Mouse (Mus musculus) liver, embryonic 12.5 days (tissue): ENCODE measurements around the gene Cdk14. TPM values are rescaled to one million over a fixed set of nuclear protein-coding genes. Genes with fewer than 3 reads are reported as not detected.
"Not testable (repeated sequence)": the region's sequence is repeated elsewhere in the genome, so short reads cannot be mapped to it uniquely, and the experiment has no call there.

Source experiments
- ATAC-seq: fragments of 200-750 bp; cut with Nextera tagmentation; 2 replicates; pipeline ENCODE4 v1.8.0; 2017; ENCODE audit warnings: moderate number of reproducible peaks, mild to moderate bottlenecking, moderate library complexity
- H3K27ac ChIP-seq: fragments of 300-500 bp; sonication (generic); 2 replicates; pipeline ENCODE4 v1.5.1; 2016; ENCODE audit warnings: mild to moderate bottlenecking
- H3K27me3 ChIP-seq: fragments of 300-500 bp; sonication (generic); replicated peaks from 2 replicates; pipeline ENCODE4 v1.6.1; 2016; ENCODE audit warnings: mild to moderate bottlenecking, moderate library complexity
- H3K36me3 ChIP-seq: fragments of 300-500 bp; sonication (generic); 2 replicates; pipeline ENCODE4 v1.6.1; 2016; ENCODE audit warnings: mild to moderate bottlenecking, moderate library complexity
- H3K4me1 ChIP-seq: fragments of 300-500 bp; sonication (generic); 2 replicates; pipeline ENCODE4 v1.6.1; 2016
- H3K4me2 ChIP-seq: fragments of 300-500 bp; sonication (generic); 2 replicates; pipeline ENCODE4 v1.6.1; 2016; ENCODE audit warnings: mild to moderate bottlenecking, moderate library complexity
- H3K4me3 ChIP-seq: fragments of 300-500 bp; sonication (generic); 2 replicates; pipeline ENCODE4 v1.5.1; 2016; ENCODE audit warnings: mild to moderate bottlenecking, moderate library complexity
- H3K9ac ChIP-seq: fragments of 300-500 bp; sonication (generic); 2 replicates; pipeline ENCODE4 v1.6.1; 2016; ENCODE audit warnings: mild to moderate bottlenecking, moderate library complexity
- H3K9me3 ChIP-seq: fragments of 300-500 bp; sonication (generic); replicated peaks from 2 replicates; pipeline ENCODE4 v1.6.1; 2016; ENCODE audit warnings: mild to moderate bottlenecking, moderate library complexity
- WGBS: fragments of 180-500 bp; shearing (Covaris S2); methylation state at CpG from one replicate; pipeline ENCODE4 v1.1.7; 2016; ENCODE audit not compliant: insufficient replicate concordance; 5-methylcytosine and 5-hydroxymethylcytosine counted together
- polyA plus RNA-seq: library from polyadenylated mRNA; unstranded; fragments of >200 nt; fragmentation: Nextera tagmentation; extraction: Ambion mirVana; gene quantifications from 2 replicates; pipeline ENCODE4 v1.2.1, GENCODE M21; 2016

Cdk14 gene
- polyA plus RNA-seq, 1 experiment from 2014 or later = 3.4 TPM

DNA sequence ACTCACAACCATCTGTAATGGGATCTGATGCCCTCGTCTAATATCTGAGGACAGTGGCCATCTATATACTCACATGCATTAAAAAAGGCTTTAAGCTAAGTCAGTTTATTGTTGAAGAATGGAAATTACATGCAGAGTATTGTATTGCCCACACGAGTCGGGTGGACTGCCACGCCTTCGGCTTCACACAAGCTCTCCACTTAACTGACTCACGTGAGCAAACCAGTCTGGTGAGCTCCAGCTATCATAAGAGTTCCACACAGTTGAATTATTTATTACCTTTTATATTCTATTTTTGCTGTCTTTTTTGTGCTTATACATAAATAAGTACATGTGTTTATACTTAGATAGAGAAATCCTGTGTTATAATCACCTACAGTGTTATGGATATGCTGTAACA lies 495.2 kb downstream of the Cdk14 start:
- Histone ChIP-seq H3K4me2 (no peak overlapping the region), H3K9ac (no peak overlapping the region), H3K9me3 (no peaks in the 10 kb centered on the region), H3K27me3 (no peaks in the 10 kb centered on the region), H3K36me3 (no peaks in the 10 kb centered on the region), H3K27ac (no peak overlapping the region), H3K4me1 (no peaks in the 10 kb centered on the region), H3K4me3 (no peak overlapping the region)
- no peak for ATAC-seq
- WGBS = 79% methylated on average over 6 of the region's 6 CpGs

DNA sequence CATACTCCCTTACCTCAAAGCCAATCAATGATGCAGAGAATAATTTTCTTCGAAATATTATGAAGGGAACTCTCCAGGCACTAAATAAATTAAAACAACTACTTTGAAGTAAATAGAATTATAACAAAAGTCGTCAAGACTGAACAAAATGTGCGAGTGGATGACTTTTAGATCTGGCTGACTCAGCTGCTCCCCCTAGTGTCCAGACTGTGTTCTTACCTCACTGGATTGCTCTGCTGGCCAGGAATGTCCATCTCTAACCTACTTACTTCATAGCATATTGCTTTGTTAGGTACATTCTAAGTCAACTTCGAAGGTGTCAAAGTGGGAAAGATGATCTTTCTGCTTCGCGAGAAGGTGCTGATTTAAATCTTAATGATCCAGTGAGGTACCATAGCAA lies 501.7 kb downstream of the Cdk14 start:
- Histone ChIP-seq H3K9ac (no peak overlapping the region), H3K9me3 (no peaks in the 10 kb centered on the region), H3K4me1 (no peaks in the 10 kb centered on the region), H3K27ac (no peak overlapping the region), H3K4me3 (no peak overlapping the region), H3K27me3 (no peaks in the 10 kb centered on the region), H3K4me2 (no peak overlapping the region), H3K36me3 (no peaks in the 10 kb centered on the region)
- ATAC-seq = no peak
- 11% methylated on average over 6 of the region's 6 CpGs for WGBS

DNA sequence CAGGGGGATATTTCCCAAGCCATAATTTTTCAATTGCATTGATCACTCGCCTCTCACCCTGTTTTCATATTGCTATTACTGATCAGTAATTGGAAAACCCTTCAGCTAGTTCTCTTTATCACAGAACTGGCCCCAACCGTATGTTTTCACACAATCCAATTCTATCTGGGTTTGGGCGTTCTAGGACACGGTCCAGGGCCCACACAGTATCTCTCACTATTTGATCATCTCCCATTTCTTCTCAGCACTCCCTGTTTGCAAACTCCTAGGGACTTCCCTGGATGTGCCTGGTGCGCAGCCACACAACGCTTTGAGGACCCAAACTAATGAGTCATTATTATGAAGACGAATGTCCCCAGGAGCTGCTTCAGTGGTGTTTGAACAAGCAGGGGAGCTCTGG lies 502.4 kb downstream of the Cdk14 start:
- Histone ChIP-seq H3K4me1 (no peaks in the 10 kb centered on the region), H3K4me3 (no peak overlapping the region), H3K4me2 (no peak overlapping the region), H3K27ac (no peak overlapping the region), H3K9me3 (no peaks in the 10 kb centered on the region), H3K27me3 (no peaks in the 10 kb centered on the region), H3K9ac (no peak overlapping the region), H3K36me3 (no peaks in the 10 kb centered on the region)
- no peak for ATAC-seq
- 66% methylated on average over 7 of the region's 7 CpGs for WGBS

GRCm38 (mm10) chr5:4917274-4917673 lies 502.8 kb downstream of the Cdk14 start:
- WGBS = 52% methylated on average over 4 of the region's 4 CpGs
- Histone ChIP-seq H3K4me1 (no peaks in the 10 kb centered on the region), H3K36me3 (no peaks in the 10 kb centered on the region), H3K9me3 (no peaks in the 10 kb centered on the region), H3K27ac (no peak overlapping the region), H3K9ac (no peak overlapping the region), H3K4me3 (no peak overlapping the region), H3K4me2 (no peak overlapping the region), H3K27me3 (no peaks in the 10 kb centered on the region)
- ATAC-seq = no peak

DNA sequence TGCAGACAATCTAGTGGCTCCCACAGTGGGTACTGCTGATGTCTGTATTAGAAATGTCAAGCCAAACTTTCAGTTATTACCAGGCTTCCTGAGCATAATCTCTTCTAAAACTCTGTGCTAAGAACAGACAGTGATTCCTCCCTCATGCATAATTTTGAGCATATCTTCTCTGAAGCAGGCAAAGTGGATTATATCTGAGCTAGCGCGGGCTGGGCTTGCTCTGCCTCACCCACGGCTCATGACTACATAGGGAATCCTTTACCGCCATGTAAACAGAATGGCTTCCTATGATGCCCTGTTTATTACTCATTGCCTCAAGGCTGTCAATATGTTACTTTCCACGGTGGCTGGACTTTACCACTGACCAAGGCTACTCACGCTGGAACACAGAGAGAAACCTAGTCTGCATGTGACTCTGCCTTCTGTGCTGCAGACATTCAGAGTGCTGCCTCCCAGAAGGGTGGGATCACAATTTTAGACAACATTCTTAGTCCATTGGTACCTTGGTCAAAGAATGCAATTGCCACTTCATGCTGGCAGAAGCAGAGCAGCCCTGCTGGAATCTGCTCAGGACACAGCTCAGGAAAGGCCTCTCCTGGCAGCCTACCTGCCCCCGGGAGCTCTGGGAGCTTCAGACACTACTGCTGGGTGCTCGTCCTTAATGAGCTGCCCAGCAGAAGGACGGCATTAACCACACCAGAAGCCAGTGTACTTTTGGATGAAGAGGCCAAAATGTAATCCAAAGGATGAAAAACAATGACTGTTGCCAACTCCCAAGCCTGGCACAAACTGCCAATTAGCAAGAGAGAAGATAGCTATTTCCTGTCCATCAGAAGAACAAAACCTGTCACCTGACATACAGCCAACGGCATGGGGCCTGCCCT lies 503.5 kb downstream of the Cdk14 start:
- ATAC-seq = no peak
- Histone ChIP-seq H3K9me3 (no peaks in the 10 kb centered on the region), H3K9ac (no peak overlapping the region), H3K27ac (no peak overlapping the region), H3K36me3 (no peaks in the 10 kb centered on the region), H3K4me2 (no peak overlapping the region), H3K4me1 (no peaks in the 10 kb centered on the region), H3K27me3 (no peaks in the 10 kb centered on the region), H3K4me3 (no peak overlapping the region)
- WGBS = 64% methylated on average over 10 of the region's 10 CpGs

DNA sequence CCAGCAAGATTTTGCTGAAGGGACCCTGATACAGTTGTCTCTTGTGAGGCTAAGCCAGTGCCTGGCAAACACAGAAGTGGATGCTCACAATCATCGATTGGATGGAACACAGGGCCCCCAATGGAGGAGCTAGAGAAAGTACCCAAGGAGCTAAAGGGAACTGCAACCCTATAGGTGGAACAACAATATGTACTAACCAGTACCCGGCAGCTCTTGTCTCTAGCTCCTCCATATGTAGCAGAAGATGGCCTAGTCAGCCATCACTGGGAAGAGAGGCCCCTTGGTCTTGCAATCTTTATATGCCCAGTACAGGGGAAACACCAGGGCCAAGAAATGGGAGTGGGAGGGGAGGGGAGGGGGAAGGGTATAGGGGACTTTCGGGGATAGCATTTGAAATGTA lies 515.2 kb downstream of the Cdk14 start:
- not testable (repeated sequence) for H3K9ac ChIP-seq, H3K27ac ChIP-seq, ATAC-seq, H3K9me3 ChIP-seq, H3K27me3 ChIP-seq, H3K4me3 ChIP-seq, H3K4me1 ChIP-seq, H3K4me2 ChIP-seq, H3K36me3 ChIP-seq
- WGBS = 57% methylated on average over 3 of the region's 3 CpGs

DNA sequence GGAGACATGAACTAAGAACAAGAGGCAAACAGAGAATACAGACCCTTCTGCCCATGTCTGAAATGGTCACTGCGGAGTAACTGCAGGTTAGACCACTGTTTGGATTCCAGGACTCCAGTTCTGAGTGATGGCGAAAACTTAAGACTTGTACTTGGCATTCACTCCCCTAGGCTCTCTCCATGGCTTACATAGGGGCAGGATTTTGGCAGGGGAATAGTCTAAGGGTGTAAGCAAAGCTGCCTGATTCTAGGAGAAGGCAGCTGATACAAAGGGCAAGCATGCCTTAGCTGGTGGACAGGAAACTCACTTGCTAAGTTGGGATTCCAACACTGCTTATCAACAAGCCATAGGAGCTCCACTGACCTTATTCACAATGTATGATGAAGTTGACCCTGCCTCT lies 521.9 kb downstream of the Cdk14 start:
- ATAC-seq = no peak
- WGBS = 67% methylated on average over 2 of the region's 2 CpGs

GRCm38 (mm10) chr5:4894988-4895387 lies 525.1 kb downstream of the Cdk14 start:
- ATAC-seq = no peak
- Histone ChIP-seq H3K36me3 (no peaks in the 10 kb centered on the region), H3K27ac (no peak overlapping the region), H3K4me3 (no peak overlapping the region), H3K4me1 (no peaks in the 10 kb centered on the region), H3K27me3 (no peaks in the 10 kb centered on the region), H3K4me2 (no peak overlapping the region), H3K9me3 (no peaks in the 10 kb centered on the region), H3K9ac (no peak overlapping the region)
- 61% methylated on average over 3 of the region's 3 CpGs for WGBS

More for the DNA sequence above, 521.9 kb downstream of the Cdk14 start:
- no peak overlapping the region for H3K9ac ChIP-seq
- H3K4me3 ChIP-seq = no peak overlapping the region
- H3K4me1 ChIP-seq = no peaks in the 10 kb centered on the region
- no peaks in the 10 kb centered on the region for H3K9me3 ChIP-seq
- no peaks in the 10 kb centered on the region for H3K27me3 ChIP-seq
- H3K36me3 ChIP-seq = no peaks in the 10 kb centered on the region
- no peak overlapping the region for H3K4me2 ChIP-seq
- H3K27ac ChIP-seq = no peak overlapping the region

DNA sequence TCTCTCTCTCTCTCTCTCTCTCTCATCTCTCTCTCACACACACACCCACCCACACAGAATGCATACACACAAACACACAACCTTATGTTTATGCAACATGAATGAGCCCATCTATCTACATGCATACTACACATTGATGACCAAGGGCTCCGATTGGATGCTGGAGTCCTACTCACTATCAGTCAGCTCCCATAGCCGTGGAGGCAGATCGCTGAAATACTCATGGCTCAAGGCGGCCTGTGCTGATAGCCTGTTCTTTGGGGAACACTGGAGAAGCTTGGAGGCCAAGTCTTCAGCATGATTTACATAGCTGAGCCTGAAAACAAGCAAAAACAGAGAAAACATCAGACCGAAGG lies 526.3 kb downstream of the Cdk14 start:
- Histone ChIP-seq H3K36me3 (no peaks in the 10 kb centered on the region), H3K9me3 (no peaks in the 10 kb centered on the region), H3K9ac (no peak overlapping the region), H3K27me3 (no peaks in the 10 kb centered on the region), H3K4me1 (no peaks in the 10 kb centered on the region), H3K4me2 (no peak overlapping the region), H3K27ac (no peak overlapping the region), H3K4me3 (no peak overlapping the region)
- ATAC-seq = no peak
- 71% methylated on average over 5 of the region's 5 CpGs for WGBS

DNA sequence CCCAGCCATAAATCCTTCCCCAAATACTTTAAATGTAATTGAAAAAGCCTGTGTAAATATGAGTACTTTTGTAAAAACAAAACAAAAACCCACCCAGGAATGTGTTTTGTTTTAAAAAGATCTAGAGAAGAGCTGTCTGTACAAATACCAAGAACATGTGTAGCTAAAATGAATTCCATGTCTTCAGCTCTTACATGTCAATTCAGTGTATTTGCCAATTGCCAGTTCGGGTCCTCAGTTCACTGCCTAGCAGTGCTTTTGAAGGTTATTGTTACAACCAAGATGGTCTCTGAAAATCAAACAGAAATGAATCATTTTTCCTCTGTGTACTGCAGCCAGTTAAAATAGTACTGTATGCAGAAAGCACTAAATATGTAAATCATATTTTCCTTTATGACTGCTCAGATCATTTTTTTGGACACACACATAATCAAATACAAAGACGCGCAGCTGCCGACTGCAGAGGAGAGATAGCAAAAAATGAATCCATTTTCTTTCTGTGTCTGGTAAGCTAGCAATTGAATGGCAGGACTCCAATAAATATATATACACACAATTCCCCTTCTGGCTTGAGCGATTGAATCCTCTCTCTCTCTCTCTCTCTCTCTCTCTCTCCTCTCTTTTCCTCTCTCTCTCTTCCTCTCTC lies 526.8 kb downstream of the Cdk14 start:
- 66% methylated on average over 5 of the region's 5 CpGs for WGBS
- H3K4me1 ChIP-seq = no peaks in the 10 kb centered on the region

GRCm38 (mm10) chr5:4892734-4893133 lies 527.4 kb downstream of the Cdk14 start:
- no peaks in the 10 kb centered on the region for H3K36me3 ChIP-seq

More for the DNA sequence above, 526.8 kb downstream of the Cdk14 start:
- ATAC-seq = no peak
- H3K9me3 ChIP-seq = no peaks in the 10 kb centered on the region
- H3K27me3 ChIP-seq = no peaks in the 10 kb centered on the region
- H3K4me3 ChIP-seq = no peak overlapping the region
- no peak overlapping the region for H3K9ac ChIP-seq
- H3K27ac ChIP-seq = no peak overlapping the region
- no peak overlapping the region for H3K4me2 ChIP-seq
- H3K36me3 ChIP-seq = no peaks in the 10 kb centered on the region

GRCm38 (mm10) chr5:4891862-4892704 lies 528.0 kb downstream of the Cdk14 start:
- no peaks in the 10 kb centered on the region for H3K4me1 ChIP-seq
- H3K36me3 ChIP-seq = no peaks in the 10 kb centered on the region
- H3K27ac ChIP-seq = no peak overlapping the region
- H3K9me3 ChIP-seq = no peaks in the 10 kb centered on the region
- H3K4me3 ChIP-seq = no peak overlapping the region
- H3K4me2 ChIP-seq = no peak overlapping the region
- no peak for ATAC-seq
- H3K27me3 ChIP-seq = no peaks in the 10 kb centered on the region
- 69% methylated on average over 17 of the region's 17 CpGs for WGBS
- no peak overlapping the region for H3K9ac ChIP-seq

More at GRCm38 (mm10) chr5:4892734-4893133, 527.4 kb downstream of the Cdk14 start:
- ATAC-seq = no peak
- Histone ChIP-seq H3K27me3 (no peaks in the 10 kb centered on the region), H3K9ac (no peak overlapping the region), H3K4me3 (no peak overlapping the region), H3K4me1 (no peaks in the 10 kb centered on the region), H3K27ac (no peak overlapping the region), H3K4me2 (no peak overlapping the region), H3K9me3 (no peaks in the 10 kb centered on the region)
- WGBS = 71% methylated on average over 4 of the region's 4 CpGs
